Mouse (Mus musculus) G1E (cell line): ENCODE data around the gene Ndufa11. TPM values are rescaled to one million over a fixed set of nuclear protein-coding genes. Genes with fewer than 3 reads are reported as not detected.

ENCODE experiments used
- ATAC-seq: 2 replicates; pipeline ENCODE4 v1.8.0; 2016; ENCODE audit warnings: mild to moderate bottlenecking; ENCODE audit not compliant: insufficient number of reproducible peaks, poor library complexity, low FRiP score, severe bottlenecking; ENCODE audit errors: extremely low read depth
- DNase-seq: peaks from one replicate; pipeline ENCODE4 v3.0.0; 2012; ENCODE audit warnings: low spot score
- H3K27me3 ChIP-seq: 2 replicates; pipeline ENCODE4 v1.6.1; 2012; ENCODE audit warnings: mild to moderate bottlenecking, low read length, inconsistent platforms; ENCODE audit not compliant: insufficient read depth
- H3K36me3 ChIP-seq: replicated peaks from 2 replicates; pipeline ENCODE3; 2012; ENCODE audit warnings: mild to moderate bottlenecking, inconsistent platforms
- H3K4me1 ChIP-seq: 2 replicates; pipeline ENCODE4 v1.6.1; 2012; ENCODE audit warnings: low read depth, low read length, inconsistent platforms, mixed read lengths; ENCODE audit not compliant: insufficient read depth
- H3K4me3 ChIP-seq: 2 replicates; pipeline ENCODE4 v1.5.1; 2012; ENCODE audit warnings: low read depth, mild to moderate bottlenecking, inconsistent platforms, low read length, moderate library complexity, mixed read lengths
- H3K9me3 ChIP-seq: replicated peaks from 2 replicates; pipeline ENCODE4 v1.6.1; 2012; ENCODE audit warnings: inconsistent platforms
- CTCF ChIP-seq: IDR thresholded peaks from 2 replicates; pipeline ENCODE4 v1.5.1; 2012; ENCODE audit warnings: low read depth, low read length, inconsistent platforms, mixed read lengths
- GATA1 ChIP-seq: IDR thresholded peaks from 2 replicates; pipeline ENCODE4 v1.6.1; 2012; ENCODE audit warnings: borderline replicate concordance, low read length, inconsistent platforms, mixed read lengths
- GATA2 ChIP-seq: IDR thresholded peaks from 2 replicates; pipeline ENCODE4 v1.6.1; 2012; ENCODE audit warnings: low read depth, low read length, inconsistent platforms, borderline replicate concordance
- POLR2AphosphoS5 ChIP-seq: IDR thresholded peaks from 2 replicates; pipeline ENCODE4 v1.6.1; 2012; ENCODE audit warnings: low read depth, low read length, inconsistent platforms; ENCODE audit not compliant: insufficient replicate concordance
- TAL1 ChIP-seq: conservative IDR thresholded peaks from 2 replicates; pipeline ENCODE4 v1.6.1; 2012; ENCODE audit warnings: low read depth, low read length, inconsistent platforms, mixed read lengths
- polyA plus RNA-seq: library from polyadenylated mRNA; stranded (reverse); fragments of >175 nt; gene quantifications from 2 replicates; pipeline ENCODE4 v1.2.3, GENCODE M21; 2012
- total RNA-seq, 2 experiments: library from RNA; stranded (forward) in 1 of 2; stranded (reverse) in 1 of 2; fragments of 200-1000 nt in 1 of 2; fragments of >200 nt in 1 of 2; fragmentation: Nextera tagmentation in 1 of 2; gene quantifications; 2 replicates each; pipeline ENCODE4 v1.2.3; 2014 to 2017

The Ndufa11 gene
- total and polyA plus RNA-seq, 3 experiments = 74.9 to 319 (median 186) TPM

- no peak overlapping the region for H3K4me3 ChIP-seq
- DNase-seq = no peak
- H3K9me3 ChIP-seq = peaks cover 3% of the 10 kb centered on the region
- no peak for ATAC-seq
- peaks cover 7% of the 10 kb centered on the region; the same call in 1 of the 2 replicates for H3K4me1 ChIP-seq
- no peaks in the 10 kb centered on the region for H3K36me3 ChIP-seq
- peaks cover 72% of the 10 kb centered on the region for H3K27me3 ChIP-seq
- TF ChIP-seq TAL1 (no peak), CTCF (no peak)
These were observed 22.7 kb downstream of the Ndufa11 start for GRCm38 (mm10) chr17:56740118-56740787.

- Histone ChIP-seq H3K4me1 (peaks cover 7% of the 10 kb centered on the region; the same call in 1 of the 2 replicates), H3K9me3 (peaks cover 3% of the 10 kb centered on the region), H3K36me3 (no peaks in the 10 kb centered on the region), H3K4me3 (no peak overlapping the region), H3K27me3 (peaks cover 71% of the 10 kb centered on the region)
- DNase-seq (no peak), ATAC-seq (no peak)
- no peak for TF ChIP-seq POLR2AphosphoS5
- no peak for TF ChIP-seq CTCF
- no peak for TF ChIP-seq TAL1
- TF ChIP-seq GATA2 = no peak
- TF ChIP-seq GATA1 = no peak
These were observed 23.2 kb downstream of the Ndufa11 start for GRCm38 (mm10) chr17:56740788-56741160.

DNA sequence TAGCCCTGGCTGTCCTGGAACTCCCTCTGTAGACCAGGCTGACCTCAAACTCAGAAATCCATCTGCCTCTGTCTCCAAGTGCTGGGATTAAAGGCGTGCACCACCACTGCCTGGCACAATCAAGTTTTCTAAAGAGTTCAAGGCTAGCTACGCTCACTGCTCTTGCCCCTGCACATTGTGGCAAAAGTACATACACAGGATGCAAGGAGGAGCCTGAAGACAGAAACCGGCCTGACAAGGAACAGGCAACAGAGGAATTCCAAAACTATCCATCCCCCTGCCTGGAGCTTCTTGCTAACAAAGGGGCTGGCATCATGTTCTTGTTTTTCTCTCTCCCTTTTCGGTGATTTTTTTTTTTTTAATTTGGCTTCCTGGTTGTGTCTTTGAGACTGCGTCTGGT lies 26.6 kb downstream of the Ndufa11 start:
- TF ChIP-seq POLR2AphosphoS5 = no peak
- no peak for TF ChIP-seq TAL1
- TF ChIP-seq CTCF = no peak
- no peak for TF ChIP-seq GATA2
- no peak for TF ChIP-seq GATA1
- H3K4me3 ChIP-seq = no peak overlapping the region
- H3K4me1 ChIP-seq = peaks cover 10% of the 10 kb centered on the region; the same call in 1 of the 2 replicates
- ATAC-seq (no peak), DNase-seq (no peak)
- H3K9me3 ChIP-seq = no peaks in the 10 kb centered on the region
- H3K36me3 ChIP-seq = no peaks in the 10 kb centered on the region
- H3K27me3 ChIP-seq = peaks cover 70% of the 10 kb centered on the region

GRCm38 (mm10) chr17:56751404-56752072 lies 34.0 kb downstream of the Ndufa11 start:
- Histone ChIP-seq H3K4me3 (no peak overlapping the region; the same call in 1 of the 2 replicates), H3K27me3 (peaks cover 75% of the 10 kb centered on the region)
- no peak for DNase-seq

DNA sequence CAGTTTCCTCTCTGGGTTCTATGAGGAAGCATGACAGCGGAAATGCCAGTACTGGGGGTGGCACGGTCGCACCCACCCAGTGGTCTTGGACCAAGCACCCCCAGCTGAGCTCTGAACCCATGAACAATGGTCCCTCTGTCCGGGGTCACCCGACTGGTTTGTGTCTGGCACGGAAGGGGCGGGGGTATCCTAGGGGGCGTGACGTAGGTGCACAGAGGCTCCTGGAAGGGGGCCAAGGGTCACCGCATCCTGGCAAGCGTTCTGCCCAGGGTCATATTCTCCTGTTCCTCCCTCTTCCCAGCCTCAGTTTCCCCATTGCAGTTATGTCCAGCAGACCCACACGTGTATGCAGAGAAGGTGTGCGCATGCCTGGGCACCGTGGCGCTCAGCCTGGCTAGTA lies 35.9 kb downstream of the Ndufa11 start:
- Histone ChIP-seq H3K27me3 (peaks cover 62% of the 10 kb centered on the region), H3K4me1 (no peaks in the 10 kb centered on the region), H3K36me3 (no peaks in the 10 kb centered on the region), H3K4me3 (no peak overlapping the region), H3K9me3 (peaks cover 41% of the 10 kb centered on the region)
- TF ChIP-seq TAL1 (no peak), GATA2 (no peak), GATA1 (no peak), POLR2AphosphoS5 (no peak), CTCF (no peak)
- ATAC-seq (no peak), DNase-seq (no peak)

More at GRCm38 (mm10) chr17:56751404-56752072, 34.0 kb downstream of the Ndufa11 start:
- TF ChIP-seq TAL1 (no peak), GATA1 (no peak), GATA2 (no peak), CTCF (no peak), POLR2AphosphoS5 (no peak)
- no peak for ATAC-seq
- Histone ChIP-seq H3K4me1 (0 out of 2 replicates have a peak, but pooled peaks cover 5% of the 10 kb centered on the region), H3K9me3 (peaks cover 23% of the 10 kb centered on the region), H3K36me3 (no peaks in the 10 kb centered on the region)
